Mouse (Mus musculus): Measurements from ENCODE around the gene Cdk19. TPM values are rescaled to one million over a fixed set of nuclear protein-coding genes. Genes with fewer than 3 reads are reported as not detected.

The Cdk19 gene
- polyA plus RNA-seq, 1 experiment from 2014 or later = 15.0 TPM

DNA sequence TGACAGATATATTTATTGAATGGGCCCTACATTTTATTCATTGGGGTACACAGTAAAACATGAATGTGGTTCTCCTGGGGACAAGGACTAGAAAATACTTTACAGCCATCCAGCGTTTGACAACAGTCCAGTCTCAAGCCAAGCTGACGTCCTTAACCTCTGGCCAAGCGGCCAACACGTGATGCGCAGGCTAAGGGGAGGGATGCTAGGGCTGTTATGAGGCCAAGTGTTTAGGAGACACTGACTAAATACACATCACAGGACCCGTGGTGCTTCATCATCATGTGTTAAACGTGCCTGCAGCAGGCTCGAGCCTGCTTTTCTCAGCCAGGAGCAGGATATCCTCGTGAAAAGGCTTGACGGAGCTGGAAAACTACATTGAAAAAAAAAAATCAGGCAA is 19.1 kb upstream of the Cdk19 start:
- Histone ChIP-seq H3K4me1 (no peaks in the 10 kb centered on the region), H3K36me3 (no peaks in the 10 kb centered on the region), H3K4me3 (no peak overlapping the region), H3K27me3 (no peaks in the 10 kb centered on the region), H3K4me2 (replicated peaks) (no peak overlapping the region), H3K27ac (no peak overlapping the region), H3K9me3 (replicated peaks) (no peaks in the 10 kb centered on the region; the same call in 1 of the 2 replicates), H3K9ac (no peak overlapping the region)
- 94% methylated on average over 10 of the region's 10 CpGs for WGBS
- no peak for ATAC-seq (ENCODE audit: low FRiP score)

DNA sequence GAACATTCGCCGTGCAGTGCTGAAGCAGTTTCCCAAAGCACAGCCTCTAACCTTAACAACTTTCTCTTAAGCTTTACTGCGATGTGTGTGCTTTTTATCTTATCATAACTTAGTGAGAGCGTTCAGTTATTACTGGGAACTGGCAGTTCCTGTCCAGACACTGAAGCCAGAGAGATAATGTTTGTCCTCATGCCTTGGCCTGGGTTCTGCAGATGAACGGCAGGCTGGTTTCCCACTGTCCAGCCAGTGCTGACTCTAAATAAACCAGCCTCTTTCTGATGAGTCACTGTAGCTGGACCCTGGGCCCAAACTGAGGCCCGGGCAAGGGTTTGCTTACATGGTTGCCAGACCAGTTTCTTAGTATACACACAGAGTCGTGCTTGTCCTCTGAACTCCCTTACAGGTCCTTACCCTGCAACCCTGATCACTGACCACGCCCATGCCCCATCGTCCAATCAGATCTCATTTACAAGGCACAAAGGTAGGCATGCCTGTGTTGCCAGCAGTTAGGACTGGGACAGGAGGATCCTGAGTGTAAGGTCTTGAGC is 11.3 kb upstream of the Cdk19 start:
- H3K27ac ChIP-seq = no peak overlapping the region
- WGBS = 82% methylated on average over 9 of the region's 9 CpGs
- no peaks in the 10 kb centered on the region for H3K27me3 ChIP-seq
- no peaks in the 10 kb centered on the region for H3K4me1 ChIP-seq
- H3K4me3 ChIP-seq = no peak overlapping the region
- no peak overlapping the region for H3K9ac ChIP-seq
- H3K36me3 ChIP-seq = no peaks in the 10 kb centered on the region
- H3K9me3 ChIP-seq (replicated peaks) = no peaks in the 10 kb centered on the region
- no peak for ATAC-seq (ENCODE audit: low FRiP score)
- H3K4me2 ChIP-seq (replicated peaks) = no peak overlapping the region

DNA sequence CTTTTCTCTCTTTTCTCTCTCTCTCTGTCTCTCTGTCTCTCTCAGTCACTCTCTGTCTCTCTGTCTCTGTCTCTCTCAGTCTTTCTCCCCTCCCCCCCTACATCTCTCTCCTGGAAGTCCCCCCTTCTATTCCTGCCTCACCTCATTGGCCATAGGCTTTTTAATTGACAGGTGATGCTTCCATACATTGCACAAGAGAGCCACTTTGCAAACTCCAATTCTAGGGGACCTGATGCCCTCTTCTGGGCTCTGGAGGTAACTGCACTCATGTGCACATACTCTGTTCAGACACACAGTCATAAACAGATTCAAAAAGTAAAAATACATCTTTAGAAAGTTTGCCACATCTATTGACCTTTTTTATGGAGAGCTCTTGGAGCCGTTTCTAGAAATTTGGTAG is 9.1 kb upstream of the Cdk19 start:
- H3K4me1 ChIP-seq = no peaks in the 10 kb centered on the region
- 86% methylated on average over 1 of the region's 1 CpGs for WGBS
- H3K36me3 ChIP-seq = no peaks in the 10 kb centered on the region
- H3K9ac ChIP-seq = no peak overlapping the region
- H3K9me3 ChIP-seq (replicated peaks) = no peaks in the 10 kb centered on the region
- H3K4me3 ChIP-seq = no peak overlapping the region
- no peak overlapping the region for H3K27ac ChIP-seq
- ATAC-seq (ENCODE audit: low FRiP score) = no peak
- no peaks in the 10 kb centered on the region for H3K27me3 ChIP-seq
- H3K4me2 ChIP-seq (replicated peaks) = no peak overlapping the region

DNA sequence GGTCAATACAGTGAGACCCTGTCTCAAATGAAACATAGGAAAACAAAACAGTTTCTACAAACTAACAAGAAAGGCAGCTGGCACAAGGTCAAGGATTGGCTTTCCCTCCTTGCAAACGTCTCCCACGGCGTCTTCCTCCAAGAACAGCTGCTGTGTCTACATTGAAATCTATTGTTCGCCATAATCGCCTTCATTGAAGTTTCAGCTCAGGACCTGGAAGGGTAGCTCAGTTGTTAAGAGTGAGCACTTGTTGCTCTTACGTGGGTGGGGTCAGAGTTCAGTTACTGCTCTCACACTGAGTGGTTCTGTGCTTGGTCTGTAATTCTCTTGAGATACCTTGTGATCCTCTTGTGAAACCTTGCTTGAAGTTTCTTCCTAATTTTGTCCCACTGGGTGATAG is 6.5 kb upstream of the Cdk19 start:
- Histone ChIP-seq H3K9ac (no peak overlapping the region), H3K27me3 (no peaks in the 10 kb centered on the region), H3K9me3 (replicated peaks) (no peaks in the 10 kb centered on the region), H3K4me3 (no peak overlapping the region), H3K4me1 (no peaks in the 10 kb centered on the region), H3K4me2 (replicated peaks) (no peak overlapping the region), H3K27ac (no peak overlapping the region), H3K36me3 (no peaks in the 10 kb centered on the region)
- 72% methylated on average over 6 of the region's 6 CpGs for WGBS
- no peak for ATAC-seq (ENCODE audit: low FRiP score)

DNA sequence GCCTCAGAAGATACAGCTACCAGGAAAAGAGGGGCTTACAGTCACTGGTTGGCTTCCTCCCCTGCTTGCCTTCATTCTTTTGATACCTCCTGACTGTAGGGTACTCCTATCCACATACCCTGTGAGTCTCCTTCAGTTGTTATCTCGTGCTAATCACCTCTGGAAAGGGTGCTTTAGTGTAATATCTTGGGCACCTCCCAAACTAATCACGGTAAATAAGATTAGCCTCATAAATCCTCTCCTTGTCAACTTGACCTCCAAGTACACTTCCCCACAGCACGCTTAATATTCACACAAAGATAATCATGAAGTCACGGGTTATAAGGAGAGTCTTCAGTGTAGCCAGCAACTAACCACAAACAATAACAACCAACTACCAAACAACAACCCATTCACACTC is 2.7 kb downstream of the Cdk19 start:
- no peaks in the 10 kb centered on the region for H3K36me3 ChIP-seq
- H3K27ac ChIP-seq = no peak overlapping the region
- H3K9ac ChIP-seq = no peak overlapping the region
- H3K9me3 ChIP-seq (replicated peaks) = no peaks in the 10 kb centered on the region
- H3K4me3 ChIP-seq = no peak overlapping the region
- H3K4me2 ChIP-seq (replicated peaks) = no peak overlapping the region
- no peaks in the 10 kb centered on the region for H3K4me1 ChIP-seq
- no peak for ATAC-seq (ENCODE audit: low FRiP score)
- H3K27me3 ChIP-seq = peaks cover 3% of the 10 kb centered on the region; the same call in 1 of the 2 replicates
- WGBS = 86% methylated on average over 4 of the region's 4 CpGs

DNA sequence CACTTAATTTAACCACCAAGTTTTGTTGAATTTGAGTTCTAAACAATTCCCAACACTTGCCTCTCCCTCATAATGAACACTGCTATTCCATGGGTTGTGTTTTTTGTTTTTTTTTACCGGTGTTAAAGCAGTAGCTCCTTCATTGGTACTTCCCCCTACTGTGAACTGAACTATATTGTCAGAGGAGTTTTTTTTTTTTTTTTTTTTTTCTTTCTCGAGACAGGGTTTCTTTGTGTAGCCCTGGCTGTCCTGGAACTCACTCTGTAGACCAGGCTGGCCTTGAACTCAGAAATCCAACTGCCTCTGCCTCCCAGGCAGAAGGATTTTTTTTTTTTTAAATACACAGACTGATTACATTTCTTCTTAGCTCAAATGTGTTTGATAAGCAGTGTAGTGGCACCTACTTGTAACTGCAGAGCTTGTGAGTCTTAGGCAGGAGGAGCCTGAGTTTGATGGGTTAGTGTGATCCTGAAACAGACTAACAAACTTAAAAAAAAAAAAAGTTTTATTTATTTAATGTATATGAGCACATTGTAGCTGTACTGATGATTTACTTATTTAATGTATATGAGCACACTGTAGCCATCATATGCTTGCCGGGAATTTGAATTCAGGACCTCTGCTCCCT is 7.5 kb downstream of the Cdk19 start:
- Histone ChIP-seq H3K4me3 (no peak overlapping the region), H3K36me3 (no peaks in the 10 kb centered on the region), H3K4me2 (replicated peaks) (no peak overlapping the region), H3K4me1 (peaks cover 21% of the 10 kb centered on the region), H3K27ac (no peak overlapping the region), H3K9ac (no peak overlapping the region), H3K9me3 (replicated peaks) (no peaks in the 10 kb centered on the region), H3K27me3 (no peaks in the 10 kb centered on the region)
- 82% methylated on average over 3 of the region's 3 CpGs for WGBS
- no peak for ATAC-seq (ENCODE audit: low FRiP score)

DNA sequence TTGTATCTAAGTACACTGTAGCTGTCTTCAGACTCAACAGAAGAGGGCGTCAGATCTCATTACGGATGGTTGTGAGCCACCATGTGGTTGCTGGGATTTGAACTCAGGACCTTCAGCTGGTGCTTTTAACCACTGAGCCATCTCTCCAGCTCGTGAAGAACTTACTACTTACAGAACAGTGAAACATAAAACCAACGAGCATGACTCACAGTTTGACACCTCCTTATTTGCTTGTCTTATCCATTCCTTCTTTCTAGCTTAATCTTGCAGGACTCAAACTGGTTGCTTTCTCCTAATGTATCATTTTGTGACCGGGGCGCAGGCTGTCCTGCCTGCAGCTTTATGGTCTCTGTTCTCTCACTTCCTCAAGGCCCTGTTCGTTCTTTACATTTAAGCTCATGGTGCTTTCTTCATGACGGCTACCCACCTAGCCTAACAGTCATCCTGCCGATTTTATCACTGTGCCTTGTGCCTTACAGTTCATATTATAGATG is 8.1 kb downstream of the Cdk19 start:
- Histone ChIP-seq H3K4me2 (replicated peaks) (peak overlapping the region; percentile 69), H3K36me3 (no peaks in the 10 kb centered on the region), H3K9ac (peak overlapping the region; percentile 60), H3K27ac (no peak overlapping the region), H3K4me3 (no peak overlapping the region), H3K4me1 (peaks cover 21% of the 10 kb centered on the region), H3K27me3 (no peaks in the 10 kb centered on the region), H3K9me3 (replicated peaks) (no peaks in the 10 kb centered on the region)
- 78% methylated on average over 9 of the region's 9 CpGs for WGBS
- no peak for ATAC-seq (ENCODE audit: low FRiP score)

DNA sequence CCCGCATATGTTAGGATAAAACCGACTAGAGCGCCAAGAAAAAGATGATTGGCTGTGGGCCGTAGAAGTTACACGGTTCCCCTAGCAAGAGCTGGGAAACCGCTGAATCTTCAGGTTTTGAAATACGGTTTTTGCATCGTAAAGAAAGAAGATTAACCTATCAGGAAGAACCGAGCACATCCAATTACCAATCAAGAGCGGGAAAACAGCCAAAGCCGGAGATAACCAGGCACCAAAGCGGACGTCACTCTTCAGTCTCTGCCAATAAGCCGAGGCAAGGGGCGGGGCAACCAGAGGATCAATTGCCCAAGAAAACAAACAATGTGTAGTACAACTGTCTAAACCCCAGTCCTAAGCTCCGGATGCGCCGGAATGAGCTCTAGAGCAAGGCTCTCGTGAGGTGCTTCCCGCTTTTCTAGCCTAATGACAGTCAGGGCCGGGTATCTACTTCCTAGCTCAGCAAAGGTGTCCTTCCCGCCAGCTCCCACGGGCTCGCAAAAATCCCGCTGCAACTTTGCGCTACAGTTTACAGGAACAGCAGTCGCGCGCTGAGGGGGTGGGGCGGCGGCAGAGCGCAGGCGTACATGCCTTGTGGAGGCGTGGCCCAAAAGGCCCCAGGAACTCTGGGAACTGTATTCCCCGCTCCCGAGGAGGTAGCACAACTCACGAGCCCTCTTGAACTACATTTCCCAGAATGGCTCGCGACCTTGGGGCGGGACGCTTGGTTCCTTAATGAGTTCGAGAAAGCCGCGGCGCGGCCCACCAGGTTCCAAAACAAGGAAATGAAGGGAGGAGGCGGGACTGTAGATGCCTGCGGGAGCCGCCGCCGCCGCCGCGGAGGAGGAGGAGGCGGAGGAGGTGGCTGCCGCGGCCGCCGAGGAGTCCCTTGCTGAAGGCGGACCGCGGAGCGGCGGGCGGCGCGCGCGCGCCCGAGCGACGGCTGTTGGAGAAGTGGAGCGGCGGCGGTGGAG is 9.5 kb downstream of the Cdk19 start:
- Histone ChIP-seq H3K9me3 (replicated peaks) (no peaks in the 10 kb centered on the region), H3K36me3 (no peaks in the 10 kb centered on the region), H3K9ac (peak overlapping the region; percentile 85), H3K4me3 (peak overlapping the region; percentile 91), H3K27ac (peak overlapping the region; percentile 97), H3K4me2 (replicated peaks) (peak overlapping the region; percentile 69), H3K27me3 (no peaks in the 10 kb centered on the region), H3K4me1 (peaks cover 21% of the 10 kb centered on the region)
- peak; percentile 98 for ATAC-seq (ENCODE audit: low FRiP score)
- under 1% methylated on average over 68 of the region's 76 CpGs for WGBS

DNA sequence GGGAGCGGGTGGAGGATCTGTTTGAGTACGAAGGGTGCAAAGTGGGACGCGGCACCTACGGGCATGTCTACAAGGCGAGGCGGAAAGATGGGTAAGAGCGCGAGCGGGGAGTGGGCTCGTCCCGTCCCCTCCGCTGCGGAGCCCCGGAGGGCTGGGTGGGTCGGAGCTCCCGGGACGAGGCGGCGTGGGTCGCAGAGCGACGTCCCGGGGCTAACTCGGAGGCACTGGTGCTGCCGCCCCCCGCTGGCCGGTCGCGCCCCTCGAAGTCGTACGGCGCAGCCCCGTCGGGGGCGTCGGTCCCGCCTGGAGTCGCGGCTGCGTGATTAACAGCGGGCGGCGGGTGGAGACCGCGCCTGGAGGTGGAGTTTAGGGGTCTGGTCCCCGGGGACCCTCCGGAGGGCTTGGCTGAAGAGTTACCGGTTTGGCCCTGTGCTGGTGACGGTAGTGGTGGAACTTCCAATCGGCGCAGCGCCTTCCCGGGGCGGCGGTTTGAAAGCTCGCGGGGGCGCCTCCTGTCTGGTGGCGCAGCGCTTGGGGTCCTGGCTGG is 10.3 kb downstream of the Cdk19 start:
- H3K9me3 ChIP-seq (replicated peaks) = no peaks in the 10 kb centered on the region
- H3K4me3 ChIP-seq = peak overlapping the region; percentile 91
- ATAC-seq (ENCODE audit: low FRiP score) = peak; percentile 41
- H3K4me1 ChIP-seq = peaks cover 21% of the 10 kb centered on the region
- H3K9ac ChIP-seq = peak overlapping the region; percentile 85
- no peaks in the 10 kb centered on the region for H3K27me3 ChIP-seq
- WGBS = under 1% methylated on average over 55 of the region's 62 CpGs
- peak overlapping the region; percentile 69 for H3K4me2 ChIP-seq (replicated peaks)
- H3K27ac ChIP-seq = peak overlapping the region; percentile 97
- no peaks in the 10 kb centered on the region for H3K36me3 ChIP-seq

DNA sequence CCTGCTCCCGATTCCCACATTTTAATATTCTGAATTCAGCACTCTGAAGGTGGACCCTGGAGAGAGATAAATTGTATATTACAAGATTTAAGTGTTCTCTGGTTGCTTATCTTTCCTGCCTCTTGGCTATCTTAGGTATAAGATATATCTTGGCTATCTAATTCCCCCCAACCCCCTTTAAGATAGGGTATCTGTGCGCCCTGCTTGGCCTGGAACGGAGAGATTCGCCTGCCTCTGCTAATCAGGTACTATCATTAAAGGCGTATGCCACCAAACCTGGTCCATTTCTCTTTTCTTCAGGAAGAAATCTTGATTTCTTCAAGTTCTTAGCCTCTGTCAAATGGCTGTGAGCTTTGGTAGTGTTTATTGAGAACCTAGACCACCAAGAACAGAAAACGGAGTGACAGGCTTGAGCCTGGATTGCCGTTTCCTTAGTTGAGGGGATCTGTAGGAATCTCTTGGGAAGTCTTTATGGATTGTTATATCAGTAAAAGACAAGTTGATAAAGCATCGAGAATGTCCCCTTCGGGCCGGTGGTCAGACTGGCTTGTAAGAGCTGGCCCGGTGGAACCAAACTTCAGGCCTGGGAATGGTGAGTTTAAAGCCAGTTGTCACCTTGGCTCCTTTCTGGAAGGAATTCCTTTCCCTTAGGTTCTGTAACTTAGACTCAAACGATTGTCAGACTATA is 11.0 kb downstream of the Cdk19 start:
- H3K9ac ChIP-seq = peak overlapping the region; percentile 85
- no peaks in the 10 kb centered on the region for H3K9me3 ChIP-seq (replicated peaks)
- no peak overlapping the region for H3K27ac ChIP-seq
- WGBS = 59% methylated on average over 12 of the region's 12 CpGs
- ATAC-seq (ENCODE audit: low FRiP score) = no peak
- peak overlapping the region; percentile 69 for H3K4me2 ChIP-seq (replicated peaks)
- no peaks in the 10 kb centered on the region for H3K36me3 ChIP-seq
- H3K27me3 ChIP-seq = no peaks in the 10 kb centered on the region
- H3K4me3 ChIP-seq = peak overlapping the region; percentile 91
- H3K4me1 ChIP-seq = peaks cover 21% of the 10 kb centered on the region

DNA sequence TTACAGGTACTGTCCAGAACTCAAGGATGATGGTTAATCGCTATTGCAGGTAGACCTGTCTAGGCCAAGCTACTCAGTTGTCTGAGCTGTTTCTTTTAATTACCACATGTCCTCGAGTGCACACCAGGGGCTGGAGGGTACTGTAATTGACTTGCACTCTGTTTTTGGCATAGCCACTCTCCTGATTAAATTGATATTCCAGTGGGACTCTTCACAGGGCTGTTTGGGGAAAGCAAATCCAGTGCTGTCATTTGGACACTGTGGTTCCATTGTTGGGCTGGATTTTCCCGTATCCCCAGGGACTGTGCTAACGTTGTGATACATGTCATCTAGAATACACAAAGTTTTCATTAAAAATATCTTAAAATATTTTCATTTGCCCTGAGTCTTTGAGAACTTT is 11.8 kb downstream of the Cdk19 start:
- 60% methylated on average over 4 of the region's 4 CpGs for WGBS
- H3K36me3 ChIP-seq = no peaks in the 10 kb centered on the region

More for the DNA sequence above, 11.8 kb downstream of the Cdk19 start:
- ATAC-seq (ENCODE audit: low FRiP score) = no peak
- no peaks in the 10 kb centered on the region for H3K27me3 ChIP-seq
- no peaks in the 10 kb centered on the region for H3K9me3 ChIP-seq (replicated peaks)
- H3K4me3 ChIP-seq = 0 out of 2 replicates have a peak overlapping the region, but pooled peaks have one; percentile 91
- no peak overlapping the region for H3K27ac ChIP-seq
- H3K4me1 ChIP-seq = peaks cover 21% of the 10 kb centered on the region
- H3K4me2 ChIP-seq (replicated peaks) = peak overlapping the region; percentile 69
- 0 out of 2 replicates have a peak overlapping the region, but pooled peaks have one; percentile 10 for H3K9ac ChIP-seq

All from hindbrain, embryonic 12.5 days (tissue).